Mouse (Mus musculus) gastrocnemius, adult 2 months (tissue): Measurements from ENCODE around the gene Sh2b1. TPM values are rescaled to one million over a fixed set of nuclear protein-coding genes. Genes with fewer than 3 reads are reported as not detected.
"Not testable (repeated sequence)": the region's sequence is repeated elsewhere in the genome, so short reads cannot be mapped to it uniquely, and the experiment has no call there.

ENCODE experiments used
- DNase-seq: peaks from one replicate; pipeline ENCODE4 v3.0.0; 2022
- H3K27ac ChIP-seq: fragments of 200-600 bp; 2 replicates; pipeline ENCODE4 v1.8.1; 2022; ENCODE audit warnings: mild to moderate bottlenecking
- H3K4me3 ChIP-seq: fragments of 200-600 bp; 2 replicates; pipeline ENCODE4 v1.8.1; 2022; ENCODE audit warnings: mild to moderate bottlenecking, moderate library complexity
- CTCF ChIP-seq: fragments of 200-600 bp; IDR thresholded peaks from 2 replicates; pipeline ENCODE4 v1.8.1; 2022; ENCODE audit warnings: antibody characterized with exemption, mild to moderate bottlenecking, moderate library complexity
- intact Hi-C: fragments of 180-260 bp; cut with DNase I; formaldehyde crosslinking; loops from one replicate; pipeline ENCODE4 v1.15.1; 2025
- total RNA-seq, 2 experiments: library from RNA; stranded (reverse); gene quantifications; 2 replicates each; pipeline ENCODE4 v1.2.3; 2021

The Sh2b1 gene
- total RNA-seq, 2 experiments from 2014 or later: 43.0 to 48.1 TPM

DNA sequence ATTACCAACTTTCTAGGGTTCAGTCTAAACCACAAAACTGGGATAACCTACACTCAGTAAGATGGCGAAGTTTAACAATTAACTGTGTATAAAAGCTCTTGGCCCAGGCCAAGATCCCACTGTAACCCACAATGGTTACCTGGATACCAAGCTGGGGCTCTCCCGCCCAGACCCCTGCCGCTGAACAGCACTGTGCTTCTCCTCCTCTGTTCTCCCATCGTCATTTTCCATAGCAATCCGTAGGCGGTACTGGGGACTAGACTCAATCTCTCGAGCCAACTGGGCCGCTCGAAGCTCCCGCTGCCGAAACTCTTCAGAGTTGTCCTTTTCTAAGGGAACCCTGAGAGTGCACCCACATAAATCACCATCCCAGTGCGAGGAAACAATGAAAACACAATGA is 22.7 kb upstream of the Sh2b1 start:
- H3K27ac ChIP-seq: no peak overlapping the region
- DNase-seq: no peak
- intact Hi-C loops: no loop called here
- no peak for TF ChIP-seq CTCF
- H3K4me3 ChIP-seq: no peak overlapping the region

DNA sequence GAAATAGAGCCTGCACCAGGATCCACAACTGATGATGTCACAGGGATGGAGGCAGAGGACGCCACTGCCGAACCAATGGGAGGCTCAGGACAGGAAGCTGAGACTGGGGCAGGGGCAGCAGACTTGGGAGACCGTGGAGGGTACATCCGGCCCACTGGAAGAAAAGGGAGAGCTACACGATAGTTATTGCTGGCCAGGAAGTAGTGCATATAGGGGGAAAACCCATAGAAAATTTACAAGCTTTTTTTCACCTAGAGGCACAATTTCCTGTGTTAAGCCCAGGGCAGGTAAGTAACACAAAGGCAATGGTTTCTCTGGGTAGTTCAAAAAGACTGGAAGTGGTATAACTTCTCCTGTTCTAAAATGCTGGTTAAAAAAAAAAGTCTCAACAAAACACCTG is 21.3 kb upstream of the Sh2b1 start:
- intact Hi-C loops: no loop called here
- TF ChIP-seq CTCF: no peak
- H3K27ac ChIP-seq: no peak overlapping the region
- H3K4me3 ChIP-seq: no peak overlapping the region
- no peak for DNase-seq

DNA sequence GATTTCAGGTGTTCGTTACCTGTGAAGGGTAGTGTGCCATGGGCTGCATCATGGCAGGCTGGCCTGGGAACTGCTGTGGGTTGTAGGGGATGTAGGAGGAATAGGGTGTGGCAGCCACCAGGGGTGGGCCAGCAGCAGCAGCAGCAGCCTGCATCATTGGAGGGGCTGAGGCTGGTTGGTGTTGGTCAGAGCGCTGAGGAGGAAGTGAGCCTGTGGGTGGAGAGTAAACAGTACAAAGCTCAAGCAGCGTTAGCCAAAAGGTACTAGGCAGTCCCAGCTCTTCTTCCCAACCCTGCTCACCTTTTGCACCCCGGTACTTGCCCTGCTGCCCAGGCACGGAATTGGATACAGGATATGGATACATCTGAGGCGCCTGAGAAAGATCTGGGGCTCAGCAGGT is 18.9 kb upstream of the Sh2b1 start:
- Histone ChIP-seq H3K4me3 (no peak overlapping the region), H3K27ac (no peak overlapping the region)
- no peak for DNase-seq
- no peak for TF ChIP-seq CTCF
- intact Hi-C loops: no loop called here

DNA sequence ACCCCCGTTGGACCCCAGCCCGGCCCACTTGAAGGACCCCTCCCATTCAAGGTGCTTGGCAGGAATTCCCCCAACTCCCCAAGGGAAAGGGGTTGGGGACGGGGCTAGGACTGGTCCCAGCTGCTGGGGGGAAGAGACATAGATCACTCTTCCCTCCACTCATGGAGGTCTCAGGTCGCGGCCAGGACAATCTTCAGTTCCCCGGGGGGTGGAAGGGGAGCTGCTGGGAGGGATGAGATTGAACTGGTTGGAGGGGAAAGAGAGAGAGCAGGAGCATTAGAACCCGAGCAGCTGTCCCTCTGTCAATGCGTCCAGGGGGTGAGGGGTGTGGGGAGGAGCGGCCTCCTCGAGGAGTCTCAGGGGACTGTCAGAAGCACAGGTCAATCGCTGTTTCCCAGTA is 16.7 kb upstream of the Sh2b1 start:
- Histone ChIP-seq H3K4me3 (no peak overlapping the region), H3K27ac (no peak overlapping the region)
- intact Hi-C loops: no loop called here
- no peak for TF ChIP-seq CTCF
- no peak for DNase-seq

DNA sequence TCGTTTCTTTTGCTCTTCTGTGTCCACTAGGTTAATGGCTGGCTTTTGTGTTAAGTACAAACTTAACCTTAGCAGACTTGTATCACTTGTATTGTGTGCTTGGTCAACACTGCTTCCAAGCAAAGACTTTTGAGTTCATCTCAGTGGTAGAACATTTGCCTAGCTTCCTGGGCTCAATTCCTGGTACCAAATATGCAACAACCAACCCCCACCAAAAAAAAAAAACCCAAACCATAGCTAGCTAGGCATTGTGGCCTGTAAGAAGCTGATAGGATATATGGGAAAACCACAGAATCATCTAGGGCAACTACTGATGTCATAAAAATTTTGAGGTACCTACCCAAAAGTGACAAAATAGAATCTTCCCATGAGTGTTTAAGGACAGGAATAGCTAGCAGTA is 15.8 kb upstream of the Sh2b1 start:
- DNase-seq: no peak
- Histone ChIP-seq H3K27ac (no peak overlapping the region), H3K4me3 (no peak overlapping the region)
- no peak for TF ChIP-seq CTCF
- intact Hi-C loops: no loop called here

DNA sequence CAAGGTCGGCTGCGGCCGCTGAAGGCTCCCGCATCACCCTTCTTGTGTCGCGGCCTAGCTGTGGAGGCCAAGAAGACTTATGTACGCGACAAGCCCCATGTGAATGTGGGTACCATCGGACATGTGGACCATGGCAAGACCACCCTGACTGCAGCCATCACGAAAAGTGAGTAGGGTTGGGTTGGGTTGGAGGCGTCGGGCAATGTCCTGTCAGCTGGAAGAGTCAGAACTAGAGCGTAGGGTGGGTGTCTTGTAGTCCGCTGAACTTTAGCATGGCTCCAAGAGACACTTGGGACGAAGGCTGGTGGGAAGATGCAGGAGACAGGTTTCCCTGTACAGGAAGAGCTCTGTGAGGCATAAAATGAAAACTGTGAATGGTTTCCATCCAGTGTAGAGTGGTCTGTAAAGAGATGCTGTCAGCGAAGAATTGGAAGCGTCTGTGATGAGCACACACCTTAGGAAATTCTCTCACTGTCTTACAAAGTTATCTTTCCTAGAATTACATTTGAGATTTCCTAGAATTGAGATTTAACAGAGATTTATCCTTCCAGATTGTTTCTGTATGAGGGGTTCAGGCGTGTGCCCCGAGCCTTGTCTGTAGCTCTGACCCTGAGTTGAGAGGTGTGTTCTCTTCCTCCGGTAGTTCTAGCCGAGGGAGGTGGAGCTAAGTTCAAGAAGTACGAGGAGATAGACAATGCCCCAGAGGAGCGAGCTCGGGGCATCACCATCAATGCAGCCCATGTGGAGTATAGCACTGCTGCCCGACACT is 12.6 kb upstream of the Sh2b1 start:
- intact Hi-C loops: loop anchor here (2.0 to 5.0 kb wide), 2 partner anchors 15 to 94 kb away; partner anchors contain the start of genes Apobr and Atxn2l
- Histone ChIP-seq H3K27ac (peak overlapping the region; percentile 90), H3K4me3 (peak overlapping the region; percentile 89)
- DNase-seq: not testable (repeated sequence)

DNA sequence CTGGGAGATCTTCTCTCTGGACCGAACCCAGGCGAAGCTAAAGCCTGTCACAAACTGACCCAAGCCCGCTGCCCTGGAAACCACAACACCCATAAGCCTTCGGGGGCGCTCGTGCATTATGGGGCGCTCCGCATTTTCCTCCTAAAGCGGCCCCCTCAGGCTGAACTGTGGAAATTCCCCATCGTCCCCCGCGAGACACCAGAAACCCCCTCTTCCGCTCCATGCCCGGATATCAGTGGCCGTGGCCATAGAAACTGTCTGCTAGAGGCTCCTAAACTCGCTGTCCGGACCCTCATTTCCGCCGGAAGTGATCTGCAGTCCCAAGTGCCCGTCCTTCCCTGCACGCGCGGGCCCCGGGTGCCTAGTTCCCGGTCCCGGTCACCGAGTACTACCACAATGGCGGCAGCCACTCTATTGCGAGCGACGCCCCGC is 11.8 kb upstream of the Sh2b1 start, which contains the start of gene Tufm:
Tufm (plus strand) TSS at position 310 of the 432 bp plus-strand sequence.
- Histone ChIP-seq H3K4me3 (peak within 1 kb of the TSS; percentile 89), H3K27ac (peak within 1 kb of the TSS; percentile 90)
- intact Hi-C loops: loop anchor here (2.0 to 5.0 kb wide), 2 partner anchors 16 to 95 kb away; partner anchors contain the start of genes Apobr and Atxn2l
- TF ChIP-seq CTCF: peak; percentile 56
- peak; percentile 98 for DNase-seq

DNA sequence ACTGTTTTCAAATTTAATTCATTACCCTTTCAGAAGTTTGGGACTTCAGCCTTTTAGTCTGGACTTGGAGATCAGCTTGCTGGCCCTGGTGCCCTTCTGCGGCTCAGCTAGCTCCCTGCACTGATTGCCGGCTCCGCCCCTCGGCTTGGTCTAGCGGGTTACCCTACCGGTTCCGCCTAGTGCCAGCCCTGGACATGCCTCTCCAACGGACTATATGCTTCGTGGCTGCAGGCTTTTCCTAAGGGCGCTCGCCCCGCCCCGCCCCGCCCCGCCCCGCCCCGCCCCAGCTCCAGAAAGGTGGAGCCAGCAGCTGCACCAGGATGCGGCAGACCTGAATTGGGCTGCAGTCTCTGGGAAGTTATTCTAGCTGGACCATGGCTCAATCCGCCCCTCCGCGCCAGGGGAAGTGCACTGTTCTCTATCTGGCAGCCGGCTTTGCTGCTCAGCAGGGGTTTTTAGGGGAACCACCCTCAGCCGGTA is 7.2 kb upstream of the Sh2b1 start:
- H3K27ac ChIP-seq: peak overlapping the region; percentile 74
- TF ChIP-seq CTCF: peak; percentile 11; the same call in 1 of the 2 replicates
- intact Hi-C loops: loop anchor here (5.0 kb wide), 1 partner anchor 85 kb away; the partner anchor contains the start of gene Nfatc2ip
- DNase-seq: peak; percentile 93
- peak overlapping the region; percentile 68 for H3K4me3 ChIP-seq

DNA sequence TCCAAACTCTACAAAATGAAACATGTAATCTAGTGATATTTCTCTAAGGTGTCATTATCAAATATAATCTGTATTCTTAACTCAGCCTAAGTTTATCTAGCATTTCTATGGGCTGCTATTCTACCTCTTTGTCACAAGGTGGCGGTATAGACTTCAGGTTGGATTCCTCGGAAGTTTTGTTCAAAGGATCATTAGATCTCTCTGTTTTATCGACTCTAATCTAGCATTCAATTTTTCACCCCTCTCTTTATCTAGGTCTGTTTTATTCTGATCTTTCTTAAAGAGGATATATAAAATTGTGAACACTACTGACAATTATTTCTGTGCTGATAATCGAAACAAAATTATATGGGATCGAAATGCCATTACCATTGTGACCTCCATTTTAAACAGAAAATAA is 6.5 kb upstream of the Sh2b1 start:
- intact Hi-C loops: loop anchor here (2.0 to 5.0 kb wide), 2 partner anchors 47 to 84 kb away; partner anchors contain the start of gene Nfatc2ip
- TF ChIP-seq CTCF: peak; percentile 86
- Histone ChIP-seq H3K27ac (peak overlapping the region; percentile 74), H3K4me3 (peak overlapping the region; percentile 68)
- DNase-seq: no peak

DNA sequence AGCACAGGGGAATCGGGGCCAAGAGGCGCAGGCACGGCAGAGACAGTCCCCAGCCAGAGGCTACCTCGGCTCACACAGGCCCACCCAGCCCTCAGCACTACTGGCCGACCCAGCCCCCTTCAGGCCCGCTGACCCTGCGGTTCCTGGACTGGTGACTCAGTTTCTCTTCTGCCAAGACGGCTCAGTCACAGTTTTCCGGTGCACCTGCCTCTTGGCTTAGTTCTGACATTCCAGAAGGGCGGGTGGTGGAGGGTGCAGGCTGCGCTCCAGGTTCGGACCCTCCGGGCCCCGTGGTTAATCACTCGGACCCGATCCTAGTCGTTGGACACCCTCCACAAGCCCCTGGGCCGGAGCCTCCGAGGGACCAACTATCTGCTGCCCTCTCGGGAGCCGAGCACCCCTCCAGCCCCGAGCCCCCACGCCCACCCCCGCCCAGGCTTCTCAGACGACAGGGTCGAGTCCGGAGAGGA is 703 bp downstream of the Sh2b1 start:
- TF ChIP-seq CTCF: no peak
- peak; percentile 61 for DNase-seq
- H3K27ac ChIP-seq: peak overlapping the region; percentile 99
- intact Hi-C loops: loop anchor here (5.0 to 10.0 kb wide), 2 partner anchors 42 to 300 kb away; partner anchors contain the start of gene Ypel3
- H3K4me3 ChIP-seq: peak overlapping the region; percentile 87

DNA sequence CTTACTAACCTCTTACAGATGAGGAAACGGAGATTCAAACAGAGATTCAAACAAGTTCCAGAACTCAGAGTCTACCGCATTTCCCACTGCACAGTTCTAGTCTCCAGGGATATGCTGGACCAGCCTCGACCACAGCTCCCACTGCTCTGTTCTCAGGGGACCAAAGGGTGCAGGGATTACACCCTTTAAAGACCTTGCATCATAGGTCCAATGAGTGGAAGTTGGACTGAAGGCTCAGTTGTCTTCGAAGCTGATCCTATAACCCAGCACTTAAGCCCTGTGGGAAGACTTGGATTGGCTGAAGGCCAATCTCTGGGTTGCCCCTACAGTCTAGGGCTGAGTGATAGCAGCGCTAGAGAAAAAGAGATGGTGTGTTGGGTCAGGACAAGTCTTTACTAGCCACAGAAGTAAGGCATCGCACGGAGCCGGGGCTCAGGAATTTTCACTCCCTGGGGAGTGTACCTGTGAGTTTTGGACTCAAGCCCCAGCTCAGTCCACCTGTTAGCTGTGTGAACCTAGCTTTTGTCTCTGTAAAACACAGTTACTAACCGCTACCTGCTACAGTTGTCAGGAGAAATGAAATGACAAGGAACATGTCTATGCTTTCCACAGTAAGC is 1.6 kb downstream of the Sh2b1 start:
- Histone ChIP-seq H3K27ac (peak overlapping the region; percentile 99), H3K4me3 (peak overlapping the region; percentile 87)
- no peak for TF ChIP-seq CTCF
- DNase-seq: no peak
- intact Hi-C loops: loop anchor here (5.0 to 10.0 kb wide), 2 partner anchors 41 to 301 kb away; partner anchors contain the start of gene Ypel3

DNA sequence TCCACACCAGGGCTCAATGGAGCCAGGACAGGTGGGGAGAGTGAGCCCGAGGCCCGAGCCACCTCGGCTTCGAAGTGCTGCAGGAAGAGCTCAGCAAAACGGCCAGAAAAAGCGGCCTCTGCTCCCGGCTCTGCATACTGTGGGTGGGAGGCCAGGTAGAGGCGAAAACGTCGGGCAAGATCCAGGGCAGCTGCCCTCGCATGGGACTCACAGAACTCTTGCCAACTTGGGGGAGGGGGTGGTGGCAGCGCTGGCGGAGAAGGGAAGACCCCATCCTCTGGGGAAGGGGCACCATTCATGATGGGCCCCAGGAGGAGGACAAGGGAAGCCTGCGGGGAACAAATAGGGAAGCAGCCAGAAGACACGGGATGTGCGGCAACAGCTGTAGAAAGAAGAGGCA is 2.5 kb downstream of the Sh2b1 start:
- peak overlapping the region; percentile 87; the same call in 1 of the 2 replicates for H3K4me3 ChIP-seq
- H3K27ac ChIP-seq: no peak overlapping the region
- intact Hi-C loops: loop anchor here (5.0 to 10.0 kb wide), 2 partner anchors 40 to 302 kb away; partner anchors contain the start of gene Ypel3
- DNase-seq: no peak
- no peak for TF ChIP-seq CTCF
